Mouse (Mus musculus): ENCODE measurements around the gene Foxq1. TPM values are rescaled to one million over a fixed set of nuclear protein-coding genes. Genes with fewer than 3 reads are reported as not detected.

The Foxq1 gene
- 0.93 and 0.98 TPM in 2 replicates for total RNA-seq (2017)

GRCm38 (mm10) chr13:31555834-31556233, at the start of gene Foxq1:
TSS of gene Foxq1 (plus strand) at chr13:31556134.
- no peak for ATAC-seq (ENCODE audit: extremely low read depth, insufficient number of reproducible peaks, low FRiP score, poor library complexity, severe bottlenecking)

GRCm38 (mm10) chr13:31506494-31507167, 49.3 kb upstream of the Foxq1 start:
- ATAC-seq (ENCODE audit: extremely low read depth, insufficient number of reproducible peaks, low FRiP score, poor library complexity, severe bottlenecking) = 0 out of 2 replicates have a peak, but pooled peaks have one; percentile 13

- ATAC-seq (ENCODE audit: extremely low read depth, insufficient number of reproducible peaks, low FRiP score, poor library complexity, severe bottlenecking) = no peak
These were observed 40.7 kb upstream of the Foxq1 start for GRCm38 (mm10) chr13:31515261-31515660.

GRCm38 (mm10) chr13:31518411-31518886, 37.5 kb upstream of the Foxq1 start:
- no peak for ATAC-seq (ENCODE audit: extremely low read depth, insufficient number of reproducible peaks, low FRiP score, poor library complexity, severe bottlenecking)

- no peak for ATAC-seq (ENCODE audit: extremely low read depth, insufficient number of reproducible peaks, low FRiP score, poor library complexity, severe bottlenecking)
These were observed 37.0 kb upstream of the Foxq1 start for GRCm38 (mm10) chr13:31518971-31519370.

- no peak for ATAC-seq (ENCODE audit: extremely low read depth, insufficient number of reproducible peaks, low FRiP score, poor library complexity, severe bottlenecking)
These were observed 31.0 kb upstream of the Foxq1 start for GRCm38 (mm10) chr13:31524976-31525375.

- ATAC-seq (ENCODE audit: extremely low read depth, insufficient number of reproducible peaks, low FRiP score, poor library complexity, severe bottlenecking) = no peak
These were observed 24.7 kb upstream of the Foxq1 start for GRCm38 (mm10) chr13:31531186-31531585.

GRCm38 (mm10) chr13:31531651-31532061, 24.3 kb upstream of the Foxq1 start:
- ATAC-seq (ENCODE audit: extremely low read depth, insufficient number of reproducible peaks, low FRiP score, poor library complexity, severe bottlenecking) = no peak

- no peak for ATAC-seq (ENCODE audit: extremely low read depth, insufficient number of reproducible peaks, low FRiP score, poor library complexity, severe bottlenecking)
These were observed 21.2 kb upstream of the Foxq1 start for GRCm38 (mm10) chr13:31534726-31535125.

- no peak for ATAC-seq (ENCODE audit: extremely low read depth, insufficient number of reproducible peaks, low FRiP score, poor library complexity, severe bottlenecking)
These were observed 12.9 kb upstream of the Foxq1 start for GRCm38 (mm10) chr13:31543021-31543420.

- ATAC-seq (ENCODE audit: extremely low read depth, insufficient number of reproducible peaks, low FRiP score, poor library complexity, severe bottlenecking) = no peak
These were observed 9.2 kb upstream of the Foxq1 start for GRCm38 (mm10) chr13:31546784-31547183.

GRCm38 (mm10) chr13:31547204-31547603, 8.7 kb upstream of the Foxq1 start:
- ATAC-seq (ENCODE audit: extremely low read depth, insufficient number of reproducible peaks, low FRiP score, poor library complexity, severe bottlenecking) = no peak

- ATAC-seq (ENCODE audit: extremely low read depth, insufficient number of reproducible peaks, low FRiP score, poor library complexity, severe bottlenecking) = no peak
These were observed 8.3 kb upstream of the Foxq1 start for GRCm38 (mm10) chr13:31547610-31548009.

GRCm38 (mm10) chr13:31556964-31557767, 1.2 kb downstream of the Foxq1 start:
- ATAC-seq (ENCODE audit: extremely low read depth, insufficient number of reproducible peaks, low FRiP score, poor library complexity, severe bottlenecking) = no peak

- no peak for ATAC-seq (ENCODE audit: extremely low read depth, insufficient number of reproducible peaks, low FRiP score, poor library complexity, severe bottlenecking)
These were observed 2.0 kb downstream of the Foxq1 start for GRCm38 (mm10) chr13:31557768-31558520.

GRCm38 (mm10) chr13:31558521-31559418, 2.8 kb downstream of the Foxq1 start, which contains the start of gene A530084C06Rik:
TSS of gene A530084C06Rik (minus strand) at chr13:31559333.
- ATAC-seq (ENCODE audit: extremely low read depth, insufficient number of reproducible peaks, low FRiP score, poor library complexity, severe bottlenecking) = peak; percentile 57

GRCm38 (mm10) chr13:31559419-31560144, 3.6 kb downstream of the Foxq1 start:
- 0 out of 2 replicates have a peak, but pooled peaks have one; percentile 30 for ATAC-seq (ENCODE audit: extremely low read depth, insufficient number of reproducible peaks, low FRiP score, poor library complexity, severe bottlenecking)

- ATAC-seq (ENCODE audit: extremely low read depth, insufficient number of reproducible peaks, low FRiP score, poor library complexity, severe bottlenecking) = no peak
These were observed 8.5 kb downstream of the Foxq1 start for GRCm38 (mm10) chr13:31564394-31564793.
